Mouse (Mus musculus) retina, postnatal 7 days (tissue): ENCODE measurements at regions not wholly inside any gene's neighbourhood (a gene's known extent, or its start where the extent isn't known, plus 50 kb on each side); places are given as distances from the start of the nearest gene placed in this dataset.

ENCODE experiments used
- DNase-seq: peaks from one replicate; pipeline ENCODE4 v3.0.0-alpha.2; 2012; ENCODE audit warnings: low read depth, low spot score

DNA sequence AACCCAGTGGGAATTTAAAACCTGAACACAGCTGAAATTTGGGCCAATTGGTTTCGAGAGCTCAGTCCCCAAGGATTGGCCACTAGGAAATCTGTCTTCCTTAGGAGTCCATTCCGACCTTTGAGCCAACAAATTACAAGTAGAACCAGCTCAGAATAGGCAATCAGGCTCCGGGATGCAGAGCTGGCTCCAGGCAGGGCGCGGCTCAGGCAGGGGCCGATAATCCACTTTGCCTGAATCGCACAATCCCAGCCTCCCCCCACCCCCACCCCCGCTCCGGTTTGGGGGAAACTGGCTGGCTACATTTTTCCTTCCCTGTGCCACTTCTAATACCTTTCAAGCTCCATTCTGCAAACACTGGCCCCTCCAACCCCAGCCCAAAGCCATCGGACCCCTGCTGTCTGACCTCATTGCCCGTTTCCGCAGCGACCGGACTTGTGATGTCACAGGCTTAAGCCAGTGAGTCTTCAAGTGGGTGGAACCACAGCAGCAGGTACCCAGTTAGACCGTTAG lies 150.5 kb upstream of the Sdk2 start:
- no peak for DNase-seq

DNA sequence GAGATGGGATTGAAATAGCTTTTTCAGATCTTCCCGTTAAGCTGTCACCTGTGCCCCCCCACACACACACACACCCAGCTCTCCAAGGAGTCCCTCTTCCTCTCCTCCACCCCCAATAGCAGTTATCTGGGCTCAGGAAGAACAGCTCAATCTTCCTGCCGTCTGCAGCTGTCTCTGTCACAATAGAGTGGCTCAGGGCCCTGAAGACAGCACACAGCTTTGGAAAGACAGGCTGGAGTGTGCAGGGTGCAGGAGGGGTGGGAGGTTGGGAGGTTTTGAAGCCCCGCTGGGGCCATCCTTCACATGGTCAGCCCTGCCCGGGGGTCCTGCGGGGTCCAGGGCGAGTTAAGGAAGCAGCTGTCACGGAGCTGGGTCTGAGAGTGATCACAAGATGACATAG lies 149.6 kb upstream of the Sdk2 start:
- no peak for DNase-seq

DNA sequence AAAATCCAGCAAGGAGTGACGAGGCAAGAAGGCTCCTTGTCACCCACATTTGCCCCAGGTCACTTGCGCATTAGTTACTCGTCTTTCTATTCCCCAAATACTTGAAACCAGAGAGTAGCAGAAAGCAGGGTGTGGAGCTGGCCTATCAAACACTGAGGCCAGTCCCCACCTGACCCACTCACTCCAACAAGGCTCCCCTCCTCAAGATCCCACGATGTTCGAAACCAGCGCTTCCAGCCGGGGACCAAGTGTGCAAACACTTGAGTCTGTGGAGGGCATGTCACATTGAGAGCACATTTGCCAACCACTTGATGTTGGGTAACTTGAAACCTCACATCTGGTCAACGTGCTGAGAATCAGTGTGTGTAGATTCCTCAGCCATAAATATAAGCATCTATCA lies 148.4 kb upstream of the Sdk2 start:
- DNase-seq = no peak

DNA sequence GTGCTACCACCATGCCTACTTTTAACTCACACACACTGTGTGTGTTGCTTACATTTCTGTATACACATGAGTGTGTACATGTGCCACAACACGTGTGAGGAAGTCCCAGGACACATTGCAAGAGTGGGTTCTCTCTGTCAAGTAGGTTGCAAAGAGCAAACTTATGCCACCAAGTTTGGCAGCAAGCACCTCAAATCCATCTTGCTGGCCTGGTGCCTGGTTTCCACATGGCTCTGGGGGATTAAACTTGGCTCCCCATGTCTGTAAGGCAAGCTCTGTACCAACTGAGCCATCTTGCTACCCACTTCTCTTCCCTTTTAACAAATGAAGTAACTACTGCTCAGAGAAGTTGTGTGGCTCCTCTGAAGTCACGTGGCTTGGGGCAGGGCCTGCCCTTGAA lies 145.3 kb upstream of the Sdk2 start:
- DNase-seq = no peak

DNA sequence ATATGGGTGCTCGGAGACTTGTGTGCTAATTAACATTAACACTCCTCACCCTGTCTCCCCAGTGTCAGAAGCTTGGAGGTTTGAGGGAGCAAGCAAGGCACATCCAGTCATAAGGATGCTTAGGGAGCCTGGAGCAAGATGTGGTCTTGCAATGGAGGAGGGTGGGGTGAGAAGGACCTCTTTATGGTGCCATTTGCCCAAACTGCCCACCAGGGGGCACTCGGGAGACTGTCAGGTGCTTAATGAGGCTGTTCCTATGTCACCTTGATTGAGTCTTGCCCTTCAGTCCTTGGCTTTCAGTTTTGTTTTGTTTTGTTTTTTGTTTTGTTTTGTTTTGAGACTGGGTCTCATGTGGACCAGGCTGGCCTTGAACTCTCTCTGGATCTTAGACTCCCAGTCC lies 138.3 kb upstream of the Sdk2 start:
- peak; percentile 34 for DNase-seq

DNA sequence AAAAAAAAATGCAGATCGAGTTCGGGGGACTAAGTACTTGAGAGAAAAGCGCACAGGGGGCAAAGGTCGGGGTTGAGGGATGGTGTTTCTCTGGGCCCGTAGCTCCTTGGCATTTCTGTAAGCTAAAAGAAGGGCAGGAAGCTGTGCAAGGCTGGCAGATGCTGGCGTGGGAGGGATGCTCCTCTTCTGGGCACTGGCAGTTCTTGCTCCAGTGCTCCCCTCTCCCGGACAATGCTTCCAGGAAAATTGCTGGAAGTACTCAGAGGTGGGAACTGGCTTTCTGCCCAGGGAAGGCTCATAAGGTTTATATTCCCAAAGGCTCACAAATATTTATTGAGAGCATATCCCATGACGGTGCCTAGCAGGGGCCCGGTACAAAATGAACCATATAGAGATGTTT lies 136.6 kb upstream of the Sdk2 start:
- DNase-seq = no peak

DNA sequence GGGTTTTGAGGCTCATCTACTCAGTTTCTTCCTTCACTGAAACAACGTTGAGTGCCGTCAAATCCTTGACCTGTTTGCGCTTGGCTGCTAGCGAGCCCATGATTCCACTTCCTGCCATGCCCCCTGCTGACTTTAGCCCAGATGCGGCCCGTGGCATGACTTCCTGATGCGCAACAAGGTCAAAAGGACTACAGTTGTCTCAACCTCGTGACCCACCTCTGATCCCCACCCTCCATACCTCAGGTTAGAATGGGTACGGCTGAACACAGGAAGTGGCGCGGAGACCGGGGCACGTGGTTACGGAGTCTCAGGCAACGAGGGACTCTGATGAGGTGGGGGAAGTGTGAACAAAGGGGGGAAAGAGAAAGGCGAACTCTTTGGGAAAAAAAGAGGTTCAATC lies 135.6 kb upstream of the Sdk2 start:
- no peak for DNase-seq

DNA sequence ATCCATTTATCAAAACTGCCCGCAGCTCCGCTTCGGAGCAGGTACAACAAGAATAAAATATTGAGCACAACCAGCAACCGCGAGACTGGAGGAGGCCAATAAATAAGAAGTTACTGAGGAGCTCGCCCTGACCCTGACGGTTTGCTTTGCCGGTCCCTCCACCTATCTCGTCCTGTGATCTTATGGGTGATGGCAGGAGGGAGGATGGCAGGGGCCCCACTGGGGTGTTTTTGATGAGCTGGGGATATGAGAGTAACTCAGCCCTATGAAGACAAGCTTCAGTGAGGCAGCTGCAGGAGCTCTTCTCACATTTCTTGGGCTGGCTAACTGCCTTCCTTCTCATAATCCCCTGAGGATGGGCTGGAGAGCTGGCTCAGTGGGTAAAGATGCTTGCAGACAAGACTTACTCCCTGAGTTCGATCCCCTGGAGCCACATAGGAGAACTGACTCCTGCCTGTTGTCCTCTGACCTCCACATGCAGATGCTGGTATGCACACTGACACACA lies 132.3 kb upstream of the Sdk2 start:
- no peak for DNase-seq

DNA sequence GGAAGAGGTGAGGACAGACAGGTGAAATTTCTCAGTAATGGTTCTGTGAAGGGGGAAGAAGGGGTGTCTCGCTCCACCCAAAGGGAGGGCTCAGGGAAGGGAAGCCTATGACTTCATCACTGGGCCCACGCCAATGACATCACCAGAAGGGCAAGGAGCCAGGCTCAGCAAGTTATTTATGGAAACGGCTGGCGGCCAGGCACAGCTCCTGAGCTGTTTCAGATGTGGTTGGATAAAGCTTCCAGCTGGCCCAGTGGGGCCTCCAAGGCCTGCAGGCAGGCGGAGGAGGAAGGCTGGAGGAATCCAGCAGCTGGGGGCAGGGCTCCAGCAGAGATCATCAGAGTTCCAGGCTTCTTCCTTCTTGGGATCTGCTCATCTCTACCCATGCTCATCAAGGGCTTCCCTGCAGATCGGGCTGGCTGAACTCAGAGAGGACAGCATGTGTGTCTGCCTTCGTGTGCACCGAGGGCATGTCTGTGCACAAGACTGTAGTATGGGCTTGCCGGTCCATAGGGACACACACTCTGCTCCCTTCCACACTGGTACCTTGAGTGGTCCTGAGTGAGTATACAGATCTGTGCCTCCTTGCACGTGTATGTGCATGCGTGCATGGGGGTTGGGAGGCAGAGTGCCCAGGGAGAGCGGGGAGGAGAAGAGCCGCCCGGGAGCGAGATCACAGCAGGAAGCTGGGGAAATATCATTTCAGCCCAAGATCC lies 131.6 kb upstream of the Sdk2 start:
- DNase-seq = peak; percentile 53

DNA sequence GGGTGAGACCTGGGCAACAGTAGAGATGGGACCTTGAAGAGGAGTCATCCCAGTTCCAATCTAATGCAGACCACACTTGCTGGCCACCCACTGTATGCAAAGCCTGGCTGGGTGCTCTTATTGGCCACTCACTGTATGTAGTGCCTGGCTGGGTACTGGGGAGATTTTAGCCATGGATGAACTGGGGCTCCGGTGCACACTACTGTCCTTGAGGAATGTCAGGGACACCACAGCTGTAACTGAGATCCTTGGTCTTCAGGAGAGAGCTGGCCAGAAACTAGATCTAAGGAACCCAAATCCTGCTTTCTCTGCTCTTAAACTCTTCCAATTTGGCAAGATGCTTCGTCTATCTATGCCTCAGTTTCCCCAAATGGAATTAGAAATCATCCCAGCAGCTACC lies 128.4 kb upstream of the Sdk2 start:
- no peak for DNase-seq

DNA sequence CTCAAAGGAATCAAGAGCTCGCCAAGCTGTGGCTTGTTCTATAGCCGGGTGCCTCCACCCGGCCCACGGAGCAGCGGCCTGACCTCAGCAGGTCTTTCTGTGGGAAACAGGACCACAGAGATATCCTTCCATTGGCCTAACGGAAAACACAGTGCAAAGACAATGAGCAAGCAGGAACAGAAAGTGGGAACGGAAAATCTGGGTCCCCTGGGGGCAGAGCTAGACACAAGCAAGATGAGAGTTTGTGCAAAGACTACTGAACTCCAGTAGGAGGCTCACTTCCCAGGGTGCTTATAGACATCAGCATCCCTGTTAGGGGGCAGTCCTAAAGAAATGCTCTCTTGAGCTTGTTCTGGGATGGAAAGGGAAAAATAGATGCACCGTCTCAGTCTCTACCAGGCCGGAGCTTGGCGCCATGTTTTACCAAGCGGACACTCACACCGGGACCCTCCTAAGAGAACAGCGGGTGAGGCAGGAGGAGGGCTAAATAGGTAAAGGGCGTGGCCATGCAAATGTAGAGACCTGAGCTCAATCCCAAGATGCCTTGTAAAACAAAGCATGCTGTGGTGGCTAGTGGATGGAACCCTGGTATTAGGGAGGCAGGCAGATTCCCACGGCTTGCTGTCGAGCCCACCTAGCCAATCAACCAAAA lies 127.3 kb upstream of the Sdk2 start:
- no peak for DNase-seq

DNA sequence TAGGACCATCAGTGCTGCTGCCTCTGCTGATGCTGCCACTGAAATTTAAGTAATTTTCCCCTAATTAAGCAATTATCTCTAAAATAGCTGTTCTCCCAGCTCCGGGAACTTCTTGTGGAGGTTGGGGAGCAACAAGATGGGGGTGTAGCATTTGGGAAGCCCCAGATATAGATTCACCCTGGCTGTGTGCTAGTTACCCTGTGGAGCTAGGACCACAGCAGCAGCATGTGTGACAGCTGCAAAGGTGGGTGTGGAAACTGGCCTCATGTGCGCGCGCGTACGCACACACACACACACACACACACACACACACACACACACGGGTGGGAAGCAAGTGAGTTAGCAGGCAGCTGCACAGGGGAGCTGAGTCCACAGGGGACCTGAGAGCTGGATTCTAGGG lies 126.2 kb upstream of the Sdk2 start:
- DNase-seq = no peak

DNA sequence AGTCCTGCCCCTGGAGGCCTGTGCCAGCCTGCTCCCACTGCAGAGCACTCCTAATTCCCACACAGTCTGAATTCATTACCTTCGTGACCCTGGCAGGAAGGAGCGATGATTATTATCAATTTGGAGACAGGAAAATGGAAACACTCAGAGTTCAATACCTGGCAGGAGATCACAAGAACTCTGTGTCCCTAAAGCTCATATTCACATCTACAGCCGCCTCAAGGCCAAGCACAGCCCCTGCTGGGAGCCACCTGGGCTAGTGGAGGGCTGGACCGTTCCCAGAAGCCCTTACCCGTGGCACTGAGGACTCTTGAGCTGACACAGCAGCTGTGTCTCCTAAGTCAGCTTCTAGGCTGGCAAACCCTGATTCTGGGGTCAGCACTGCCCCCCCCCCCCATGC lies 124.8 kb upstream of the Sdk2 start:
- DNase-seq = no peak

DNA sequence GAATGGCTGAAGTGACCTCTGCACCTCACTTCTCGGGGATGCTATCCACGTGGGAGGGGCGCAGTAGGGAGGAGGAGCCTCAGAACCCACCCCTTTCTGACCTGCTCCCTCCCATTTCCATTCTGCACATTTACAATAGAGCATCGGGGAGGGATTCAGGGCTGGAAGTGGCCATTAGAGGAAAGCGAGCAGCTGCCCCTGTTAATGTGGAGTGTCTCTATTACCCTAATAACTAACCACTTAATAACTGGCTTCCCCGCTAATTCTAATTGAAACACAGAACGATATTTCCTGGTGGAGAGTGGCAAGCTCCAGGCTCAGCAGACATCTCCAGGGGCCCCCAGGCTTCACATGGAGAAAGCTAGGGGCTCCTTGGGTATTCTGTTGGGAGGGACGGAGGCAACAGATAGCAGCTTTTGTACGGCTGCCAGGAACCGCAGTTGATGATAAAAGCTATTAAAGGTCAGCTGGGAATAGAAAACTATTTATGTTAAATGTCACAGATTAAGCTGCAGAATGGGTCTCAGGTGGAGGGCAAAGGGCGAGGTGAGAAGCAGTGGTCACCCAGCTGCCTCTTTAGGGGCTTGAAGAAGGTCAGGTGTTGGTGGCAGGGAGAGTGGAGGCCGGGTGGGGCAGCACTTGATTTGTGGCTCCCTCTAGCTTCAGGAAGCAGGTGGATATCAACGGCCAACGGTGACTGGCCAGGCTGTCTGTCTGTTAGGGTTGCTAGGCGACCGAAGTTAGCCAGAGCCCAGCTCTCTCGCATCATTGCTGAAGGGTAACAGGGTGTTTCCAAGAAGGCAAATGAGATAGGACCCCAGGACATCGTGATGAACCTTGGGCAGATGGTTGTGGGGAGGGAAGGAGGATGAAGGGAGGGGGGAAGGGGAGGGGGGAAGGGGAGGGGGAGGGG lies 118.4 kb upstream of the Sdk2 start:
- DNase-seq = peak; percentile 39

DNA sequence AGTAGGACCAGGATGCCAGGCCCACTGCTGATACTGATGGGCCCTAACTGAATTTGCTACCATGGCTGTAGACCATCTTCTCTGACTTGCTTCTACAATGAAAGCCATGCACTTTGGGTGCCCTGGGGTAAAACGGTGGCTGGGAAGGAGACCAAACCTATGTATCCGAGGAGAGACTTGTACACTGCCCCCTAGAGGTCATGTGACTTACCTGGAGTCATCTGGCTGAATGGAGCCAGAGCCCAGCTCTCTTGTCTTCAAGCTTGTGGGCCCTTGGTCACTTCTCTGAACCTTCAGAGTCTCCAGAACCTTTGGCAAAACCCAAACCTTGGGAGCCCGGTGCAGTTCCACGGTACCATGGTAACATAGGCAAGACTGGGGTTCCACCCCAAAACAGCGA lies 117.6 kb upstream of the Sdk2 start:
- no peak for DNase-seq

DNA sequence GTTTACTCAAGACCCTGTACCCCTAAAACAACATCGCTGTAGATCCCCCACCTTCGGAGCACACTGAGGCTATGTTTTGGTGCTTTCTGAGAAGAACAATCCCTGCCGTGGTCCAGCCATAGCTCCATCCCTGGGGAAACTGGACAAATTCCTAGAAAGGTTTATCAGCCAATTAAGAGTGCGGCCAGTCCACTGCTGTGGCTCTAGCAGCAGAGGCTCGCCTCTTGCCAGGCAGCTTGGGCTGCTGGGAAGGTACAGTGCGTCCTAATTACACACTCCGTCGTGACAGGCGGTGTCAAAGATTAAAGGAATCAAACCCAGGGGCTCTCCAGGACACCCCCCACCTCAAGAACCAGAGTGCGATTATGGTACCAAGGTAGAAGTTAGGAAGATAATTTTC lies 116.4 kb upstream of the Sdk2 start:
- no peak for DNase-seq

DNA sequence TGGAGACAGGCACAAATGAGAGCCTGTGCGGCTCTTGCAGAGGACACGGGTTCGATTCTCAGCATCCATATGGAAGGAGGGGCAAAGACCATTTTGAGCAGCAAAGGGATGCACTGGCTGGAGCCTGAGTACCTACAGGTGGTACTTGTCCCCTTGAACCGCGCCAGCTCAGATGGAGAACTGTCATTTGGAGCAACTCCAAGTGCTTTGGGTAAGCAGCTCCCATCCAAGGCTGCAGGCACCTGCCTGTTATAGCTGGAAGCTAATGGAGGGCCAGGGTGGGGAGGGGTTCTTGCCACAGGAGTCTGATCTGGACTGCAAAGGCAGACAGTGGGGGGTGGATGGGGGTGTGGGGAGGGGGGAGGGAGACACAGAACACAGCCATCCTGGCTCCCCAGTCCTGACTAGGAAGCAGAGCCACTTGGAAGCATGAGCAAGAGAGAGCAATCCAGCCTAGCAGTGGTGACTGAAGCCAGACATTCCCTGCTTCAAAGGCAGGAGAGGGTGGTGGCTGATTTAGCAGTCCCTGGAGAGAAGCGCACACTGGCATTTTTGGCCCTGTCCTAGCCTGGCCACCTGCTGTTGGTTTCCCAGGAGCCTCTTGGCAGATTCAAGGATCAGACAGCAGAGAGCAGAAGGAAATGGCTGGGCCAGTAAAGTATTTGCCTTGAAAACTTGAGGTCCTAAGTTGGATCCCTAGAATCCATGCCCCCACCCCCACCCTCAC lies 112.1 kb upstream of the Sdk2 start:
- no peak for DNase-seq

DNA sequence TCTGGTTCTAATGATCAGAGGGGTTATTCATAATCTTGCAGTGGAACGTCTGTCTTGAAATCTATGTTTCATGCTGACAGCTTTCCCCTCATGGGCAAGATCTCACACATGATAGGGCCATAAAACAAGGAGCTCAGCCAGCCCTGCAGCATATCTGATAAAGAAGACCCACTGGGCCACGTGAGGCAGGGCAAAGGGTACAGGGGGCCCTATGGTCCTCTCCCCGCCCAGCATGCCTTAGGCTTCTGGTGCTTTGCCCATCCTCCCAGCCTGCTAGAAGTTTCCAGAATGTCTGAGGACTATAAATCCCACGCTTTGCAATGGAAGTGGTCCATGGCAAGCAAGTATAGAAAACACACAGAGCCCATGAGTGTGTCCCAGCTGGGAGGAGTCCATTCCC lies 110.9 kb upstream of the Sdk2 start:
- no peak for DNase-seq

DNA sequence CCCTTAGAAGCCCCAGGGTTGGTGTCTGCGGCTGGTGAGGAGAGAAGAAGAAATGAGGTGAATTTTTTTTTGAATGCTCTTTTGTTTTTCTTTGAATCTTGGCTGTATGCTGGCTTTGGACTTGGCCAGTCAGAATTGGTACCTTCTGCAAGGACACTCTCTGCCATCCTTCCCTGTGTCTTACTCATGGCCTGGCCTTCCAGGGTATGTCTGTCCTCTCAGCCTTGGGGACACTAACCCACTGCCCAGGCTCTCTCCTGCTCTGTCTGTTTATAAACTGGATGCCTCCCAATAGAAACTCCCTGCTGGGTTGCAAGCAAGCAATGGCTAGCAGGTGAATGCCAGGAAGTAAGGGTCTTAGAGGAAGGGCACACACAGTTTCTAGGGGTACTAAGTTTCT lies 110.4 kb upstream of the Sdk2 start:
- no peak for DNase-seq

DNA sequence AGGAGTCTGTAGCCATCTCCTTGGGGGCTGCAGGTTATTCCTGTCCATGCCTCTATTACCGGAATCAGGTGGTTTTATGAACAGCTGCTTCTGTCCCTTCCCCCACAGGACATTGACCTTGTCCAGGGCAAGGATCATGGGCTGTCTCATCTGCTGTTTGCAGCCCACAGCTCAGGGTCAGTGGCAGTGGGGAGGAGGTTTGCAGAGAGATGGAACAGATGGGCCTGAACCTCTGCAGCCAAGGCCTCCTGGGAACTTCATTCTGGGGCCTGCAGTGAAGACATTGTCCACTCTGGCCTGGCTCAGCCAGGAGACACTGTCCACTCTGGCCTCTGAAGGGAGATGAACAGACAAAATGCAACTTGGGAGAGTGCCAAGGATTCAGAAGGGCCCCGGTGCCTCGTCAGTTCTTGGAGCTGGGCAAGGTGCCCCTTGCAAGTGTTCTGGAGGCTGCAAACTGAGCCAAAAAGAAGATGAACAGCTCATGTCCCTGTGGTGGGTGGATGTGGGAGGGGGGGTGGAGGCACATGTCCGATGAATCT lies 109.9 kb upstream of the Sdk2 start:
- DNase-seq = no peak

DNA sequence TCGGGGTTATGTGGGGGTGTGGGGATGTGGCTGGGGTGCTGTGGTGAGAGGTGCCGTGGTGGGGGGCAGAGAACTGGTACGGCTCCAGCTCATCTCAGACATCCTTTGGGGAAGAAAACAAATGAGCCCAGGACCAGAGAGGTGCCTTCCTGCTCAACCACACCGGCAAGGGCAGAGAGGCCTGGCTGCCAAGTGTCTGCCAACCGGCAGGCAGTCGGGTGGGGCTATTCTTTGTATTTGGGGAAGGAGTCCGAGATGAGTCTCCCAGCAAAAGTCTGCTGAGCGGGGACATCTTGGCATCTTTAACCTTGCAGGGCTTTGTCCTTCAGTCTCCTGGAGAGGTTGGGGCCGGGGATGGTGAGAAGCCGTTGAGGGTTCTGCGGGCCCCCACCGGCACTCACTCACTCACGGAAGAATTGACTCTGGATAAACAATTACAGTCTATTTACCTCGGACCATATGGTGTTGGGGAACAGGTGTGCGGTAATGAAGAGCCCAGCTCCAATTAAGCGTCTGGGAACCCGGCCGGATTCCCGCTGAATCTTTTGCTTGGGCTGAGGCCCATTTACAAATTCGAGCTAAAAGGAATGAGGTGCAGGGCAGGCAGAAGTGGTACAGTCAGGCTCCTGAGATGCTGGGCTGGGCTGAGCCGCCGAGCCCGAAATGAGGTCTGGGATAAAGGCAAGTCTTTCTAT lies 108.7 kb upstream of the Sdk2 start:
- no peak for DNase-seq
